9 mouse cellular contexts compared by ENCODE assay signal in the genomic region with DNA sequence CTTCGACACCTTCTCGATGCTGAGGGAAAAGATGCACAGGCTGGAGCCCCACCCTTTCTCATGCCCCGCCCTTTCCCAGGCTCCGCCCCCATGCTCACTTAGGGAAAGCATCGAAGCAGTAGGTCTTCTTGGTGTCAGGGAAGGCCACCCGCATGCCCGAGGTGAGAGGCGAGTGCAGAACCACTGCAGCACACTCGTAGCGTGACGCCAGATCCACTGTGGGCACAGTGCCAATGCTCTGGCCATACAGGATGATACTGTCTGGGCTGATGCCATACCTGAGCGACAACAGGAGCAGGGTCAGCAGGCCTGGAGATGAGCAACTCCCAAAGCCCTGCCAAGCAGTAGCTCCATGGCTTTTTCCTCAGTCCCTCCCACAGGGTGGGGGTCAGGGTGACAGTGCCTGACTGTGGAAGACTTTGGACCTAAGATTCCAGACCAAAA. TPM values are rescaled to one million over a fixed set of nuclear protein-coding genes. Genes with fewer than 3 reads are reported as not detected.
DNase-seq lines count a peak whose midpoint lies in the region; ATAC-seq and TF ChIP-seq lines count a peak whose summit lies in the region.
"Had no signal": no experiment of that assay in that cellular context is flagged by ENCODE, and none has a peak within 500 bp of the region (broad histone marks: within the 10 kb centered on the region; RNA-seq: fewer than 3 reads in every experiment).

No protein-coding gene starts in this region.

- no peaks in the 10 kb centered on the region for H3K27me3 ChIP-seq in heart, adult 2 months (ENCODE audit: control insufficient read depth, insufficient read depth, low read length)
- no peaks in the 10 kb centered on the region for H3K27me3 ChIP-seq in thymus, adult 2 months (ENCODE audit: control insufficient read depth, insufficient read depth, low read length)
- H3K27me3 ChIP-seq in hindbrain, embryonic 12.5 days = no peaks in the 10 kb centered on the region

- peak; percentile 38 to 42 for DNase-seq in heart, adult 2 months
- DNase-seq in heart, postnatal 4 days = no peak
- DNase-seq in thymus, adult 2 months = peak; percentile 16
- no peak for DNase-seq in thymus, postnatal 25 days
- DNase-seq in kidney, postnatal 10 days = peak; percentile 78
- no peak for DNase-seq in gastrocnemius, adult 18-20 months (ENCODE audit: low spot score)

- peaks cover 23% of the 10 kb centered on the region for H3K4me1 ChIP-seq in heart, adult 2 months (ENCODE audit: control insufficient read depth, insufficient read depth, low read length)
- peaks cover 33% of the 10 kb centered on the region for H3K4me1 ChIP-seq in thymus, adult 2 months (replicated peaks; ENCODE audit: control insufficient read depth, insufficient read depth, low read length)
- peaks cover 24% of the 10 kb centered on the region for H3K4me1 ChIP-seq in hindbrain, embryonic 12.5 days

- H3K9ac ChIP-seq in heart, adult 2 months (ENCODE audit: low read depth, low read length) = no peak overlapping the region
- H3K9ac ChIP-seq in hindbrain, embryonic 12.5 days = no peak overlapping the region

- 31% methylated on average over 12 of the region's 12 CpGs for WGBS in heart, adult 2 months
- 77% methylated on average over 12 of the region's 12 CpGs for WGBS in thymus, adult 2 months
- 72% methylated on average over 12 of the region's 12 CpGs for WGBS in hindbrain, embryonic 12.5 days

- no peaks in the 10 kb centered on the region for H3K36me3 ChIP-seq in heart, adult 2 months (ENCODE audit: control insufficient read depth, insufficient read depth, low read length)
- H3K36me3 ChIP-seq in thymus, adult 2 months (ENCODE audit: control insufficient read depth, insufficient read depth, low read length) = no peaks in the 10 kb centered on the region
- H3K36me3 ChIP-seq in hindbrain, embryonic 12.5 days = peaks cover 35% of the 10 kb centered on the region

- TF ChIP-seq POLR2A in heart, adult 2 months (IDR thresholded peaks at IDR 0.05; ENCODE audit: insufficient read depth, low read depth, low read length) = no peak
- TF ChIP-seq POLR2A in thymus, adult 2 months (IDR thresholded peaks at IDR 0.05; ENCODE audit: control insufficient read depth, extremely low read depth, insufficient read depth, low read length, poor library complexity) = no peak

- TF ChIP-seq EP300 in heart, adult 2 months (IDR thresholded peaks at IDR 0.05; ENCODE audit: insufficient read depth, low read depth, low read length) = no peak

- H3K79me2 ChIP-seq in heart, adult 2 months (replicated peaks; ENCODE audit: control insufficient read depth, insufficient read depth, low read length) = peaks cover 5% of the 10 kb centered on the region; the same call in 1 of the 2 replicates

- no peak overlapping the region for H3K4me2 ChIP-seq in hindbrain, embryonic 12.5 days (replicated peaks)

- no peak overlapping the region for H3K4me3 ChIP-seq in heart, adult 2 months
- no peak overlapping the region for H3K4me3 ChIP-seq in thymus, adult 2 months (ENCODE audit: control insufficient read depth, insufficient read depth, low read length)
- H3K4me3 ChIP-seq in hindbrain, embryonic 12.5 days = no peak overlapping the region

- no peaks in the 10 kb centered on the region for H3K9me3 ChIP-seq in hindbrain, embryonic 12.5 days (replicated peaks)

- TF ChIP-seq CTCF in heart, adult 2 months (IDR thresholded peaks at IDR 0.05) = no peak
- no peak for TF ChIP-seq CTCF in thymus, adult 2 months (IDR thresholded peaks at IDR 0.05; ENCODE audit: borderline replicate concordance, control insufficient read depth, extremely low read depth, insufficient read depth, low read length, poor library complexity)

- H3K27ac ChIP-seq in heart, adult 2 months = peak overlapping the region; percentile 84
- H3K27ac ChIP-seq in thymus, adult 2 months (ENCODE audit: control insufficient read depth, insufficient read depth, low read length) = no peak overlapping the region
- H3K27ac ChIP-seq in hindbrain, embryonic 12.5 days = no peak overlapping the region

- intact Hi-C loops in heart, adult 2 months (cut with DNase I) = no loop called here

- ATAC-seq in CD4-positive, CD25-positive, alpha-beta regulatory T cell, adult 4 months = no peak
- no peak for ATAC-seq in hindbrain, embryonic 12.5 days (ENCODE audit: low FRiP score)

RNA-seq across cellular contexts. Expression of gene Abhd17a, which starts 6.1 kb away (rescaled TPM):
- total RNA-seq in heart, adult 2 months (2021) = 10 to 100 TPM; 40.2 to 46.9 TPM
- 67.3 and 80.0 TPM in 2 replicates for polyA plus RNA-seq in heart, adult 2 months (2012; rRNA removed)
- 10 to 100 TPM; 93.6 to 95.0 TPM for total RNA-seq in heart, postnatal 4 days (2021)
- 310 and 359 TPM in 2 replicates for polyA plus RNA-seq in thymus, adult 2 months (2012; rRNA removed)
- polyA plus RNA-seq in CD4-positive, CD25-positive, alpha-beta regulatory T cell, adult 4 months (2017; shearing (Covaris generic)) = 1 to 10 TPM; 2.3 to 9.7 TPM
- 10 to 100 TPM; 62.4 to 64.3 TPM for total RNA-seq in gastrocnemius, adult 18-20 months (2021)
- polyA plus RNA-seq in hindbrain, embryonic 12.5 days (2016; fragmentation: Nextera tagmentation; extraction: Ambion mirVana) = 112 and 118 TPM in 2 replicates

RNA-seq across cellular contexts. Expression of gene Klf16, which starts 6.9 kb away (rescaled TPM):
- 1 to 10 TPM; 4.0 to 4.4 TPM for total RNA-seq in heart, adult 2 months (2021)
- 3.6 and 5.5 TPM in 2 replicates for polyA plus RNA-seq in heart, adult 2 months (2012; rRNA removed)
- 10 to 100 TPM in 1 of 2 experiments, 1 to 10 TPM in 1; 9.6 to 10.4 TPM for total RNA-seq in heart, postnatal 4 days (2021)
- polyA plus RNA-seq in thymus, adult 2 months (2012; rRNA removed) = 31.0 and 46.9 TPM in 2 replicates
- 1 to 10 TPM; 7.2 to 10.0 TPM for polyA plus RNA-seq in CD4-positive, CD25-positive, alpha-beta regulatory T cell, adult 4 months (2017; shearing (Covaris generic))
- 1 to 10 TPM; 1.5 to 1.9 TPM for total RNA-seq in gastrocnemius, adult 18-20 months (2021)
- 7.1 and 8.1 TPM in 2 replicates for polyA plus RNA-seq in hindbrain, embryonic 12.5 days (2016; fragmentation: Nextera tagmentation; extraction: Ambion mirVana)

RNA-seq across cellular contexts. Expression of gene Scamp4, which starts 18.6 kb away (rescaled TPM):
- total RNA-seq in heart, adult 2 months (2021) = 10 to 100 TPM; 20.8 to 26.9 TPM
- polyA plus RNA-seq in heart, adult 2 months (2012; rRNA removed) = 58.9 and 60.5 TPM in 2 replicates
- total RNA-seq in heart, postnatal 4 days (2021) = 10 to 100 TPM; 27.0 to 30.4 TPM
- polyA plus RNA-seq in thymus, adult 2 months (2012; rRNA removed) = 151 and 156 TPM in 2 replicates
- 100 to 1,000 TPM in 1 of 2 experiments, 10 to 100 TPM in 1; 98.1 to 145 TPM for polyA plus RNA-seq in CD4-positive, CD25-positive, alpha-beta regulatory T cell, adult 4 months (2017; shearing (Covaris generic))
- total RNA-seq in gastrocnemius, adult 18-20 months (2021) = 10 to 100 TPM; 19.0 to 20.1 TPM
- 60.3 and 69.4 TPM in 2 replicates for polyA plus RNA-seq in hindbrain, embryonic 12.5 days (2016; fragmentation: Nextera tagmentation; extraction: Ambion mirVana)

RNA-seq across cellular contexts. Expression of gene Adat3, which starts 18.6 kb away (rescaled TPM):
- total RNA-seq in heart, adult 2 months (2021) = 1 to 10 TPM in 1 of 2 experiments, under 1 TPM in 1; 0.60 to 1.1 TPM
- polyA plus RNA-seq in heart, adult 2 months (2012; rRNA removed) = 1.0 and 2.5 TPM in 2 replicates
- total RNA-seq in heart, postnatal 4 days (2021) = 1 to 10 TPM; 2.6 to 2.9 TPM
- 42.9 and 48.2 TPM in 2 replicates for polyA plus RNA-seq in thymus, adult 2 months (2012; rRNA removed)
- polyA plus RNA-seq in CD4-positive, CD25-positive, alpha-beta regulatory T cell, adult 4 months (2017; shearing (Covaris generic)) = 1 to 10 TPM; 1.7 to 3.6 TPM
- under 1 TPM in 1 of 2 experiments, not detected in 1; 0.69 TPM for total RNA-seq in gastrocnemius, adult 18-20 months (2021)
- 4.8 and 5.5 TPM in 2 replicates for polyA plus RNA-seq in hindbrain, embryonic 12.5 days (2016; fragmentation: Nextera tagmentation; extraction: Ambion mirVana)
- total RNA-seq: monocyte, adult 5-6 weeks had no signal

RNA-seq across cellular contexts. Expression of gene Gm49322, which starts 21.8 kb away (rescaled TPM):
- total RNA-seq in heart, adult 2 months (2021) = under 1 TPM; 0.34 to 0.39 TPM
- polyA plus RNA-seq in heart, adult 2 months (2012; rRNA removed) = 0.62 and 2.0 TPM in 2 replicates
- total RNA-seq in heart, postnatal 4 days (2021) = 1 to 10 TPM in 1 of 2 experiments, under 1 TPM in 1; 0.79 to 1.2 TPM
- 7.5 and 8.1 TPM in 2 replicates for polyA plus RNA-seq in thymus, adult 2 months (2012; rRNA removed)
- 10 to 100 TPM; 11.1 to 13.6 TPM for polyA plus RNA-seq in CD4-positive, CD25-positive, alpha-beta regulatory T cell, adult 4 months (2017; shearing (Covaris generic))
- under 1 TPM; 0.14 to 0.26 TPM for total RNA-seq in gastrocnemius, adult 18-20 months (2021)
- polyA plus RNA-seq in hindbrain, embryonic 12.5 days (2016; fragmentation: Nextera tagmentation; extraction: Ambion mirVana) = 5.2 and 5.3 TPM in 2 replicates

Comparison
In these comparisons a context has a peak if more than half of its experiments do, and no peak if none do; other contexts are left out.
1. DNase-seq: peak in heart, adult 2 months (2 of 2), thymus, adult 2 months (single experiment) and kidney, postnatal 10 days (single experiment); none in heart, postnatal 4 days (single experiment), thymus, postnatal 25 days (single experiment) and gastrocnemius, adult 18-20 months (single experiment).